Mouse (Mus musculus) ovary, postnatal 10 days (tissue): ENCODE measurements around the gene Olfr1145.

Experiments used
- DNase-seq: peaks from one replicate; pipeline ENCODE4 v3.0.0; 2022; ENCODE audit warnings: low spot score

Olfr1145 gene

DNA sequence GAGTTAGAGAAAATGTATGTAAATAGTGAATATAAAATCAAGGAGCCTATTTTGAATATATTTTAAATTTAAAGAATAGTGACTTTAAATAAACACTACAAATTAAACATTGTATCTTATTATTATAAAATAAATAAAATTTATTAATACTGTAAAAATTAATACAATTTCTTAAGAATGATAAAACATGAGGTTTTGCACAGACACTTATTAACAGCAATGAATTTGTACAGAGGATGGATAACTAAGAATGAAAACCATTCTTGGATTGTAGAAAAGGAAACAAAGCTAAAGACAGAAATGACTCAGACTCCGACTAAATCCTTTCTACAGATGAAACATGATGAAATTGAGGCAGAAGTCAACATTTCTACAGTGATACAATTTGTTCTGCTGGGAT is at the start of gene Olfr1145:
Gene Olfr1145, plus strand, starts transcription at position 301 of the 400 bp plus-strand sequence.
- no peak for DNase-seq

DNA sequence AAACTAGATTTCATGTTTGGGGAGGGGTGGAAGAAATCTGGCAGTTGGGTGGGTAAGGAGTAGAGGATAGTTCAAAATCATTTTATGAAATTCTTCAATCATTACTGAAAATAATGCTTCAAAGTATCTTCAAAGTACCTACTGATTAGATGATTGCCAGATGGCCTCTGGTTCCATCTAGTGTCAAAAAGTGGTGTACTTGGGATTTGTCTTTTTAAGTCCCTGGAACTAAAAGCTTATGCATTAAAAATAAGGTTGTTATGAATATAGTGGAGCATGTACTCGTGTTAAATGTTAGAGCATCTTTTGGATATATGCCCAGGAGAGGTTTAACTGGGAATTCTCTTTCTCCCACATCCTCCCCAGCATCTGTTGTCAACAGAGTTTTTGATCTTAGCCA is 33.5 kb upstream of the Olfr1145 start:
- no peak for DNase-seq

DNA sequence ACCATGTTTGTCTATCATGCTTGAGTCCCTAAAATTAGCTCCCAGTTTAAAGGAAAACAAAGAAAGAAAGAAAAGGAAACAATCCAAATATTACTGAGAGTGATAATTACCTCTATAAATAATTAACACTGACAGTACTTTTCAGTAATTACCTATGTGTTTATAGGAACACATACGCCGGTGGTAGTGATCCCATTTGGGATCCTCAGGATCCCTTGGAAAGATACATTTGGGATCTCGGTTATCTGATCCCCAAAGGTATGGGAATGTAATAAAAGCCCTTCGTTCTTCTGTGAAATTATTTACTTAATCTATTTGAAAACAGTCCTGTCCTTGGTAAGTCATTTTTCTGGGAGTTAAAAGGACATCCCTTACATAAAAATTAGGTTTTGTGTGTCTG is 30.4 kb upstream of the Olfr1145 start, which contains the start of gene Olfr152:
Gene Olfr152, plus strand, starts transcription at position 301 of the 400 bp plus-strand sequence.
- no peak for DNase-seq

DNA sequence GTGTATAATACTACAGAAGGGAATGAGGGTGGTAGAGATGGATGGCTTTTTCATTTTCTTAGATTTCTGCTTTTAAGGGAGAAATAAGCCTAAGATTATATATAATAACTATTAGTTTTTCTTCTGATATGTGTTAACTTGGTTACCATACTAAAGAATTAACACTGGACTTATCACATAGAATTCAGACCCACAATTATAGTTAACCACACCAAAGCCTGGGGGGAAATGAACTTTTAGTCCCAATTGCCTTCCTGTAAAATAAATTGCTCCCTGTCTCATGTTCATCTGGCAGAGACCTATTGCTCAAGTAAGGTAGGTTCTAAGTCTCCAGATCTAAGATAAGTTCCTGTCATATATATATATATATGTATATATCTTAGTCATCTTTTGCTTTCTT is 9.3 kb upstream of the Olfr1145 start, which contains the start of gene Olfr1143:
Gene Olfr1143, plus strand, starts transcription at position 301 of the 400 bp plus-strand sequence.
- DNase-seq = no peak

DNA sequence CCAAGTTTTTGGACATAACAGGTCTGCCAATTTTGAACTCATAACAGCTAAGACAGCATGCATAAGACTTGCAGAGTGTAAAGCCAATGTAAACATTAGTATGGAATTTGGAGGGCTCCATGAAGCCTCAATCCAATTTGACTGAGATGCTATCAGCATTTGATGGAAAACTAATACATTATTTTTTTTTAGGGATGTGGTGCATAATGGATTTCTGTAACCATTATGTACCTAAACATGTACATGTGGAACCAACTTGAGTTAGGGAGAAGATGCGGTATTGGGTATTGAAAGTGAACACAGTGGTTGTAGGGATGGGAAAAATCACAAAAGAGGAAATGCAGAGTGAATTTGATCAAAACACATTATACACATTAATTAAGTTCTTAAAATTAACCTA is 20.6 kb downstream of the Olfr1145 start, which contains the start of gene Olfr1148:
Gene Olfr1148, plus strand, starts transcription at position 301 of the 400 bp plus-strand sequence.
- DNase-seq = no peak

DNA sequence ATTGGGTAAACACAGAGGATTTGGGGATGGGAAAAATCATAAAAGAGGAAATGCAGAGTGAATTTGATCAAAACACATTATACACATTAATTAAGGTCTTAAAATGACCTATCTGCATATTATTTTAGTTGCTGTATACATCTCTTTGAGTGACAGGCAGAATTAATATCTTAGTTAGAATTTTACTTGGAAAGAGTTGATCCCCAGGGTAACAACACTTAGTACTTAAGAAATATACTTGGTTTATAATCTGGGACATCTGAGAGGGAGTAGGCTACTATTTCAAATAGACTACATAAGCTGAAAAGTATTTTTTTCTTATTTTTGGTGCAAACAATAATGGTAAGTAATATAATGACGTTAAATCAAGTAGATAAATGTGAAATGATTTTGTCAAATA is 34.1 kb downstream of the Olfr1145 start, which contains the start of gene Olfr1150-ps1:
Gene Olfr1150-ps1, plus strand, starts transcription at position 301 of the 400 bp plus-strand sequence.
- no peak for DNase-seq

DNA sequence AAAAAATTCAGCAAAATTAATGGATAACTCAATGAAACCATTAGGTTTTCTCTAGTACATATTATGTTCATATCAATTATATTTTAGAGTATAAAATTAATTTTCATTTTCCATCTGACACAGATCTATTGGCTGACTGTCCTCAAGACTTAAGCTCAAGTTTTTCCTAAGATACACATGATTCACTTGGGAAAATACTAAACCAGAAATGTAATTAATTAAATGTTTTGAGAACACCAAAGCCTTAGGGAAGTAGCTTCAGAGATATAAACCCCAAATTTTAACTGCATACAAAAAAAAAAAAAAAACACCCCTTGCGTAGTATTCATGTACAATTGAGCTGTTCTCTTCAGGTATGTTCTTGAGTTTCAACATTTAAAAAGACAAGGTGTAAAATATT is 45.9 kb downstream of the Olfr1145 start, which contains the start of gene Olfr1151:
Gene Olfr1151, plus strand, starts transcription at position 301 of the 400 bp plus-strand sequence.
- DNase-seq = no peak
